Mouse (Mus musculus) retina, postnatal 1 day (tissue): ENCODE data around the gene S100a4.

ENCODE experiments used
- DNase-seq: peaks from one replicate; pipeline ENCODE4 v3.0.0-alpha.2; 2012

The S100a4 gene

GRCm38 (mm10) chr3:90603623-90604022 is at the start of gene S100a4:
Gene S100a4 (plus strand): TSS chr3:90603771.
- peak; percentile 24 for DNase-seq

DNA sequence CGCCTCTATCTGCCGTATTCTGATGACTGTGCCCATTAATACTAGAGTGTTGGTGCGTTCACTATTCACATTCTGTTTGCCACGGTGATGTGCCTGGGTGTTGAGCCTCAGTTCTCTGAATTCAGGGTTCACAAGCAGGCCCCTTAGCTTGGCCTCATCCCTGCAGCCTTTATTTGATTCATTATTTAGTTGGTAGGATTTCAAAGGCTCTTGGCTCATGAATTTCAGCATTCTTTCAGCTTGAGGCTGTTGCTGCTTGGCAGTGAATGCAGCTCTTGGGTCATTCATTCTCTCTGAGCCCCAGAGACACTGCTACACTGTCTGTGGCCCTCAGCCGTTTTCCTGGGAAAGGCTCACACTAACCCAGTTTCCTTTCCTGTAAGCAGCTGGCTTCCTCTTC is 47.6 kb upstream of the S100a4 start:
- no peak for DNase-seq

GRCm38 (mm10) chr3:90560008-90560628 is 43.5 kb upstream of the S100a4 start, which contains the start of gene S100a3:
Gene S100a3 (plus strand): TSS chr3:90560578.
- DNase-seq, result no peak

- DNase-seq, result no peak
Measured at GRCm38 (mm10) chr3:90574691-90575090, 28.9 kb upstream of the S100a4 start.

GRCm38 (mm10) chr3:90575320-90575719 is 28.3 kb upstream of the S100a4 start:
- no peak for DNase-seq

DNA sequence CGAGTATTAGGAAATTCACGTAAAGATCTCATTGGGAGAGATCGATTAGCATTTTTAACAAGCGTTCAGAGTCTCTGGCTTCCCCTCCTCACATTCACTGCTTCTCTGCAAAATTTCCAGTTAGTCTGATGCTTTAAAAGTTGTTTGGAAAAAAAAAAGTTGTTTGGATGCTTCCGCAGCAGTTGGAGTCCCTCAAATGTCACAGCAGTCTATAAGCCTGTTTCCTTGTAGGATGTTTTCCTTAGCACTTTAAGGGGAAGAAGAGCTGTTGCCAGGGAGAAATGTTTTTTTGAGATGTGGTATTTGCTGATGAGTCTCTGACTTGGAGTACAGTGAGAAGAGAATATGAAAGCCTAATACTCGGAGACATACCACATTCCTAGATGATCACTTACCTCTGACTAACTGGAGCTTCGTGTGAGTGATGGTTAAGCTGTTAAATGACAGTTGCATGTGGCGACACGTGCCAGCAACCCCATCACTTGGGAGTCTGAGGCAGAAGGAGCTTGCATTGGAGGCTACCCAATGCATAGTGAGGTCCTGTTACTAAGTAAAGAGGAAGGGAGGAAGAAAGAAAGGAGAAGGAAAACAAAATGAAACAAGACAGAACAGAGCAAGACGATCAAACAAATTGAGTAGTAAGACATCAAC is 27.1 kb upstream of the S100a4 start:
- no peak for DNase-seq

GRCm38 (mm10) chr3:90579433-90579832 is 24.1 kb upstream of the S100a4 start:
- DNase-seq, result no peak

- no peak for DNase-seq
Measured at GRCm38 (mm10) chr3:90581141-90581540, 22.4 kb upstream of the S100a4 start.

DNA sequence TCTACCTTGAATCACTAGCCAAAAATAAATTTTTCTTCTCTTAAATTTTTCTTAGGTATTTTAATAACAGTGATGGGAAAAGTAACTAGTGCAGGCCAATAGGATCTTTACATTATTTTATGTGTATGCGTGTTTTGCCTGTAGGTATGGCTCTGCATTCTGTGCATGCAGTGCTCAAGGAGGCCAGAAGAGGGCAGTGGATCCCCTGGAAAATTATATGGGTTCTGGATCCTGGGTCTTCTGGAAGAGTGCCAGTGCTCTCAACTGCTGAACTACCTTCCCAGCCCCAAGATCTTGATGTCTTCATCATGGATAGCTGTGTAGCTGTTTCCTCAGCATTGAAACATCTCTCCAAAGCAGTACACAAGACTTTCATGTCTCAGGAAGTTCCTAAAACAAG is 21.4 kb upstream of the S100a4 start:
- peak; percentile 28 for DNase-seq

GRCm38 (mm10) chr3:90582556-90582955 is 21.0 kb upstream of the S100a4 start:
- DNase-seq, result no peak

DNA sequence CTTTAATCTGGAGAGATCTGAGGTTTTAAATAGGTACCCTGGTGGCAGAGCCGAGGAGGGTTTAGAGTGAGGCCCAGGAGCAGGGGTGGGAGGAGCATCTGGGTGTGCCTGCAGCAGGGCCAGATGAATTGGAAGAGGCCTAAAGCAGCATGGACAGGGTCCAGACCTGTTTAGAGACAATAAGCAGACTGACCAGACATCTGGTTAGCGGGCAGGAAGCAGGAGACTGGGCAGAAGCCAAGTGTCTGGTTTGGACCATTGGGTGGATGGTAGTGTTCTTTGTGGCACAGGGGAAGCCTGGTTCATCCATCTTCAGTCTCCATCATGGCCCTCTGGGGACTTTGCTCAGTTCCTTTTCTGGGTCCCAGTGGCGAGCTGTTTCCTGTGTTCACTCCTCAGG is 19.7 kb upstream of the S100a4 start:
- no peak for DNase-seq

DNA sequence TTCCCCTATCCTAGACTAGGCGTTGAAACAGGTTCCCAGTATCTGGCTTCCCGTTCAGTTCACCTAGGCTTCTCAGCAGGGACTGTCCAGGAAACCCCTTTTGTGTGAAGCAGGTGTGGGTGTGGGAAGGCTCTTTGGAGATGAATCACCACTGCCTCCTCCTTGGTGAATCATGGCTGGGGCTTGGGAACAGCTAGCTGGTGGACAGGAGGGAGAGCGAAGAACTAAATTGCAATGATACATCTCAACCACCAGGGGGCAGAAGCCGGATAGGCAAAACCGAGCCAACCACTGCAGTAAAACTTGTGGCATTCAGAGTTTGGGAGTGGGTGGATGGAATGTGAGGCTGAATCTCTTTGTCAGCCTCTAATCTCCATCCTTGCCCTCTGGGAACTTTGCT is 18.0 kb upstream of the S100a4 start:
- peak; percentile 84 for DNase-seq

- no peak for DNase-seq
Measured at GRCm38 (mm10) chr3:90586016-90586643, 17.4 kb upstream of the S100a4 start.

GRCm38 (mm10) chr3:90586906-90587305 is 16.7 kb upstream of the S100a4 start:
- no peak for DNase-seq

DNA sequence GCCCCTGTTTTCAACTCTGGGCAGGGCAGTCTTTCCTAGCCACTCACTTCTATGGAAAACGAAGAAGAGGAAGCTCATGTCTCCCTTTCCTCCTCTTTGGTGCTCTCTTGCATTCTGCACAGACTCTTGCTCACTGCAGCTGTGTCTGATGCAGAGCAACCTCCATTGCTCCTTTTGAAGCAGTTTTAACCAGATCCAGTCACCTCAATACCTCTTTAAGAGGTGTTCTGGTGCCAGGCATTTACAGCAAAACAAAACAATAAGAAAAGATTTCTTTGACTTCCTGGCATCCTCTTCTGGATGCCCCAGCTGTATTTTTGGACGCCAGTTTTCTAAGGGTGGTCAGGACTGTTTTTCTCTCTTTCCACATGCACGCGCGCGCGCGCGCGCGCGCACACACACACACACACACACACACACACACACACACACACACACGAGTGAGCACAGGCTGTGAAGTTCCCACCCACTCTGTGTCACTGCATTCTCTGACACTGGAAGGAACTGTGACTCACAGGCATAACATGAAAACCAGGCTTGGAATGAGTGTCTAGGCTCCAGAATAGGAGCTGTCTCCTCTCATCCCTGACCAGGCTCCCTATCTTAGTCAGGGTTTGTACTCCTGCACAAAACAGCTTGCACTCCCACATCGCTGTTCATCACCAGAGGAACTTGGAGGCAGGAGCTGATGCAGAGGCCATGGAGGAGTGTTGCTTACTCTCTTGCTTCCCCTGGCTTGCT is 16.0 kb upstream of the S100a4 start:
- DNase-seq, result no peak

DNA sequence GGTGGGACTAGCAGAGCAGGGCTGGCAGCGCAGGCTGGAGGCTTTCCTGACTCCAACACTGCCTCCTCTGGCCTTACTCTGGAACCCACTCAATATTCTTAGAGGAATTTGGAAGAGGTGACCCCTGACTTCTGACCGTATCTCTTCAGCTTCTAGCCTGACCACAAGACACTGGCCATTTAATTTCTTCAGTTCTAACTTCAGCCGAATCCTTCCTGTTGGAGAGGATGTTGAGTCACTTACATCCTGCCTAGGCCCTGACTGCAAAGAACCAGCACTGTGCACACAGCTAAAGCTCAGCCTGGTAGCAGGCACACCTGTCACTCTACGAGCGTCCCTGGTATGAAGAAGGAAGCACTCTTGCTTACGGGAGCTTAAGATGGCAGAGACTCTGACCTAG is 14.2 kb upstream of the S100a4 start:
- no peak for DNase-seq

GRCm38 (mm10) chr3:90589947-90590346 is 13.6 kb upstream of the S100a4 start, which contains the start of gene S100a2:
Gene S100a2 (plus strand): TSS chr3:90590247.
- DNase-seq, result no peak

- no peak for DNase-seq
Measured at GRCm38 (mm10) chr3:90594466-90594865, 9.1 kb upstream of the S100a4 start.

DNA sequence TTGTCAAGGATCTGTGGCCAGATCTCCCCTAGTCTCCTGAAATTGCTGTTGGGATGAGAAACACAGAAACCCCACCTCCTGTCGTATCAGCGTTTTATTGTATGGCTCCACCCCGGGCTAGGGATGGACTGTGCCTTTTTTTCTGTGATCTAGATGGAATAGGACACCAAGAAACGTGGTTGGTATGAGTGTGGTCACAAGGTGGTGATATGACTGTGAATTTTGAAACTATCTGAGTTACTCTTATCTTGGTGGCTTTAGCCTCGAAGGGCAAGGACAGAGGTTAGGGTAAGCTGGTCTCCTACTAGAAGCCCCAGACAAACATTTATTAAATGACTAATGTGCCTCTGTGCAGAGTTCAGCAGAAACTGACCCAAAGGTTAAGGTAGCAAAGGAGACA is 8.0 kb upstream of the S100a4 start:
- DNase-seq, result no peak

DNA sequence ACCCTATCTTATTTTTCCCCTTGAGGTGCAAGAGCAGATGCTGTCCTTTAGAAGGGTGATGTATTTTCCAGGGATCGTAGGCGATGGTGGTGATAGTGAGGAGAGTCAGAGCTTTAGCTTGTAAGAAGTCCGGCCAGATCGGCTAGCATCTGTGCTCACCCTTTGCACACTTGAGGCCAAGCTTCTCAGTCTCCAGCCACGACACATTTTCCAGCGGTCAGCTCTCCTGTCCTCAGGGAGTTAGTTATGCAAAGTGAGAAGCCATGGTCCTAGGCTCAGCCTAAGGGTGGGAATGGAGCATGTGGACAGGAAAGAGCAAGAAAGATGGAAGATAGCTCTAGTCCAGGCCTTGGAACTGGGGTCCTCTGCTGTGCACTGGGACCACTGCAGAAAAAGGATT is 6.8 kb upstream of the S100a4 start:
- DNase-seq, result no peak

- DNase-seq, result peak; percentile 70
Measured at GRCm38 (mm10) chr3:90597736-90598135, 5.8 kb upstream of the S100a4 start.

- DNase-seq, result peak; percentile 84
Measured at GRCm38 (mm10) chr3:90598212-90598611, 5.4 kb upstream of the S100a4 start.

DNA sequence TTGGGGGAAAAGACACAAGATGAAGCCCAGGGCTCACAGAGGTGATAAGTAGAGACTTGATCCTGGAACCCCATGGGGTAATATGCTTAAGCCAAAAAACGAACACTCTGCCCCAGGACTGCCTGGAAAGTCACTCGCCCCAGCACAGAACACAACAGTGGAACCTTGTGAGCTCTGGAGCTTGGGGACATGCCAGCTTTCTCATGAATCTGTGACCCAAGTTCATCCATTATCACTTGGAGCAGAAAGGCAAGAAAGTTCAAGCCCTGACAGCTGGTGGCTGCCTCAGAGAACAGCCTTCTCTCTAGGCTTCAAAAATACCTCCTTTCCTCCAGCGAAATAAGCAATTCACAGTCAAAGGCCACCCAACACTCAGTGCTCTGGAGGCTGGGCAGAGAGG is 4.2 kb upstream of the S100a4 start:
- DNase-seq, result no peak

- DNase-seq, result peak; percentile 41
Measured at GRCm38 (mm10) chr3:90600036-90600435, 3.5 kb upstream of the S100a4 start.
